Mouse (Mus musculus): ENCODE measurements around the gene Rap1a. TPM values are rescaled to one million over a fixed set of nuclear protein-coding genes. Genes with fewer than 3 reads are reported as not detected.

Rap1a gene
- 70.6 and 73.8 TPM in 2 replicates for total RNA-seq (2014; fragmentation: Nextera tagmentation)
- total RNA-seq (2017): 91.7 and 119 TPM in 2 replicates

- peak; percentile 61 for ATAC-seq (replicated peaks; ENCODE audit: low FRiP score, low TSS enrichment, poor library complexity, severe bottlenecking)
Observed at GRCm38 (mm10) chr3:105801191-105802166, at the start of gene Rap1a. Gene Rap1a, minus strand, starts transcription at chr3:105801336.

GRCm38 (mm10) chr3:105846294-105847069 is 45.3 kb upstream of the Rap1a start:
- ATAC-seq (replicated peaks; ENCODE audit: low FRiP score, low TSS enrichment, poor library complexity, severe bottlenecking): 0 out of 2 replicates have a peak, but pooled peaks have one; percentile 33

GRCm38 (mm10) chr3:105839836-105840235 is 38.7 kb upstream of the Rap1a start:
- no peak for ATAC-seq (replicated peaks; ENCODE audit: low FRiP score, low TSS enrichment, poor library complexity, severe bottlenecking)

GRCm38 (mm10) chr3:105838655-105839054 is 37.5 kb upstream of the Rap1a start:
- no peak for ATAC-seq (replicated peaks; ENCODE audit: low FRiP score, low TSS enrichment, poor library complexity, severe bottlenecking)

GRCm38 (mm10) chr3:105836883-105837282 is 35.7 kb upstream of the Rap1a start:
- peak; percentile 81 for ATAC-seq (replicated peaks; ENCODE audit: low FRiP score, low TSS enrichment, poor library complexity, severe bottlenecking)

- ATAC-seq (replicated peaks; ENCODE audit: low FRiP score, low TSS enrichment, poor library complexity, severe bottlenecking): peak; percentile 42; the same call in 1 of the 2 replicates
Observed at GRCm38 (mm10) chr3:105835875-105836274, 34.7 kb upstream of the Rap1a start.

DNA sequence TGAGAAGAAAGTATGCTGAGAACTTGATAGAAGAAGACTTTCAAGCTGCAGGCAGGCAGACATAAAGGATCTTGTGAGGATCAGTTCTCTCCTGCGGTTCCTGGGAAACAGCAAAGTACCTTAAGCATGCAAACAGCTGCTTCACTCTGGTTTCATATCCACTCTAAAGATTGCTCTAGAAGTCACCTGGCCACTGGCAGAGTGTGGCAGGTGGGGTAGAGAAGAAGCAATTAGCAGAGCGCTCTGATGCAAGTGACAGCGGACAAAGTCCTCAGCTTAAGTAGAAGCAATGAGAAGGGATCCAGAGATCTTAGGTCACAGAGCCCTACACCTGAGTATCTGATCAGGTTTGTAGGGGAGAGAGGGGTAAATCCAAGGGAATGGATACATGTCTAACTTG is 30.4 kb upstream of the Rap1a start:
- no peak for ATAC-seq (replicated peaks; ENCODE audit: low FRiP score, low TSS enrichment, poor library complexity, severe bottlenecking)

DNA sequence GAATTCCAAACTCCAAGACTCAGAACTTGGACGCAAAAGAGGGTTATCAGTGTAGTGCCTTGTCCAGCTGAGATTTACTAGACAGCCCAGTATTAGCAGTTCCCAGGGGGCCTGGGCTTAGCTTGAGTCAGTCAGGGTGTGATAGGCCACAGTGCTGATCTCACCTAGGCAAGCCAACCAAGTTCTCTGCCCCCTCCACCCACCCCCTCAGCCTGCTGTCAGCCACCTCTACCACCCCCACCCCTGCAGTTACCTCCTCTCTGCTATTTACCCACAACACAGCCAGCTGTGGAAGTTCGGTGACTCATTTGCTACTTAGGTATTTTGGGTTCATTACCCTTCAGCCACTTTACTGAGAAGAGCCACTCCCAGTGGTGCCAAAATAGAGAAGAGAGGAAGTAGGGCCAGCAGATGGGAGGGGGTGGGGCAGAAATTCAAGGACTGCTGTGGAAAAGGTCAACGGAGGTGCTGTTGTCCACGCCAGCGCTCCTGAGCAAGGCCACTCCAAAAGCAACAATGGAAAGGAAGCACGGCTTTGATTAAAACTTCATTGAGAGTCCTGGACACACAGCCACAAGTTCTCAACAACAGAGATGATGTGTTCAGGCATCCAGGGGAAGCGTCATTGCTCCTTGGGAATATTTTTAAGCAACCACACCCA is 24.5 kb upstream of the Rap1a start:
- 0 out of 2 replicates have a peak, but pooled peaks have one; percentile 20 for ATAC-seq (replicated peaks; ENCODE audit: low FRiP score, low TSS enrichment, poor library complexity, severe bottlenecking)

GRCm38 (mm10) chr3:105824704-105825103 is 23.6 kb upstream of the Rap1a start:
- no peak for ATAC-seq (replicated peaks; ENCODE audit: low FRiP score, low TSS enrichment, poor library complexity, severe bottlenecking)

GRCm38 (mm10) chr3:105824103-105824502 is 23.0 kb upstream of the Rap1a start:
- peak; percentile 50; the same call in 1 of the 2 replicates for ATAC-seq (replicated peaks; ENCODE audit: low FRiP score, low TSS enrichment, poor library complexity, severe bottlenecking)

DNA sequence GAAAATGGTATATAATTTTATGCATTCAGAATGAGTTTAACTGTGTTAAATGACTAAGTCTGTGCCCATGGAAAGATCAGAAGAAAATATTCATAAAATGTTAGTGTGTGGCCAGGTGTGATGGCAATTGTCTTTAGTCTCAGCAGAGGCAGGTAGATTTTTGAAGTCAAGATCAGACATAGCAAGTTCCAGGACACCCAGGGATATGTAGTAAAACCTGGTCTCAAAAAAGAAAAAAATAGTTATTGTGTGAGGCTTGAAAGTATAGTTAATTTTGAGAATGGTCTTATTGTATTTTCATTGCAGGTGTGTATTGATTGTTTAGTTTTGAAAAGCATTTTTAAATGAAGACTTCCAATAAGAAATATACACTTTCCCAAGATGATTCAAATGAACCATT is 22.5 kb upstream of the Rap1a start:
- ATAC-seq (replicated peaks; ENCODE audit: low FRiP score, low TSS enrichment, poor library complexity, severe bottlenecking): no peak

DNA sequence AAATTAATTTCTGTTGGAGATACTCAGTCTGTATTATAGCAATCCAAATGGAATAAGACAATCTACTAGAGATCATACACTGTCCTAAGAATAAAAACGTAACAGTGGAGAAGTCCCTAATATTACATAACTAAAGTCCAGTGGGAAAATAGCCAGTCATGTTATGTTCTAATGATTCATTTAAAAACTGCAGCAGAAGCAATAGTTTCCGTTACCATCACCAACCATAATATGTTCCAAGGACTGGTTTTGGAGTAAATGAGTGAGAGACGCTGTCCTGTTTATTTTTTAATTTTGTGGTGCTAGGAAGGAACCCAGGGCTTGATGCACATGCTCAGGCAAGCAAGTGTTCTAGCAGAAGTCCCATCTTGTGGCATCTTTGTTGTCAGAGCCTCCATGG is 20.4 kb upstream of the Rap1a start:
- no peak for ATAC-seq (replicated peaks; ENCODE audit: low FRiP score, low TSS enrichment, poor library complexity, severe bottlenecking)

DNA sequence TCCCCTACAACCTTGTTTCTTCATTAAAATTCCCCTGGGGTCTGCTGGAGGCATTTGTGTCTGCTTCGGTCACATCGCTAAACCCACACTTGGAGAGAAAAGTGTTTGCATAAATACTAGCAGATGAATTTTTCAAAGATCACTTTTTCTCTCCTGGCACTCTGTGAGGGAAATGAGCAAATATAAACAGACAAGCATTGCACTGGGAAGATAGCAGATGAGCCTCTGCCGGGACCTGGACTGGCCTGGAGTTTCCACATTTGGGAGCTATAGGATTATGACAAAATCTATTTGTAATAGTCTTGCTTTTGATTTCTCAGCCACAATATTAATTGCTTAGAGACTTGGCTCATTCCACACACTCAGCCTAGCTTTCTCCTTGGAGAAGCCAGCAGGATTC is 19.1 kb upstream of the Rap1a start:
- no peak for ATAC-seq (replicated peaks; ENCODE audit: low FRiP score, low TSS enrichment, poor library complexity, severe bottlenecking)

GRCm38 (mm10) chr3:105818130-105819004 is 17.2 kb upstream of the Rap1a start:
- no peak for ATAC-seq (replicated peaks; ENCODE audit: low FRiP score, low TSS enrichment, poor library complexity, severe bottlenecking)

DNA sequence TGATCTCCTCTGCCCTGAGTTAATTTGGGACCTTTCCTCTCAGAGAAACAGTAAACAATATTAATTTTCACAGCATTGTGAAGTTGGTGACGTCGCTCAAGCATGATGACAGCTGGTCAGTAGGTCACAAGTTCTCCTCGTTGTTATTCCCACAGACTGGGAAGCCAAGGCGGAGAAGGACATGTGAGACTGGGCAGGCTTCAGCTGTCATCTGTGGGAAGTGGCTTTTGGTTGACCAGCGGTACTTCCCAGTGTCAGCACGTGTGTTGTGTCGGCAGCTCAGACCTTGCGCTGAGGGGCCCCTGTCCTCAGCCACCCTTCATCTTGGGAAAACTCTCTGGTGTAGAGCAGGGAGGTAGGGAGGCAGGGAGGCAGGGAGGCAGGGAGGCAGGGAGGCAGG is 15.0 kb upstream of the Rap1a start:
- no peak for ATAC-seq (replicated peaks; ENCODE audit: low FRiP score, low TSS enrichment, poor library complexity, severe bottlenecking)

- peak; percentile 98 for ATAC-seq (replicated peaks; ENCODE audit: low FRiP score, low TSS enrichment, poor library complexity, severe bottlenecking)
Observed at GRCm38 (mm10) chr3:105815236-105815904, 14.2 kb upstream of the Rap1a start.

GRCm38 (mm10) chr3:105811146-105811545 is 10.0 kb upstream of the Rap1a start:
- ATAC-seq (replicated peaks; ENCODE audit: low FRiP score, low TSS enrichment, poor library complexity, severe bottlenecking): no peak
